Mouse (Mus musculus): ENCODE data around the gene Epsti1. TPM values are rescaled to one million over a fixed set of nuclear protein-coding genes. Genes with fewer than 3 reads are reported as not detected.
A peak's percentile ranks its signal among the peaks of the same experiment; 100 is the strongest.
"Not testable (repeated sequence)": the region's sequence is repeated elsewhere in the genome, so short reads cannot be mapped to it uniquely, and the experiment has no call there.

Epsti1 gene
- 0.19 TPM in 2 replicates for polyA plus RNA-seq (2016; fragmentation: Nextera tagmentation; extraction: Ambion mirVana)

DNA sequence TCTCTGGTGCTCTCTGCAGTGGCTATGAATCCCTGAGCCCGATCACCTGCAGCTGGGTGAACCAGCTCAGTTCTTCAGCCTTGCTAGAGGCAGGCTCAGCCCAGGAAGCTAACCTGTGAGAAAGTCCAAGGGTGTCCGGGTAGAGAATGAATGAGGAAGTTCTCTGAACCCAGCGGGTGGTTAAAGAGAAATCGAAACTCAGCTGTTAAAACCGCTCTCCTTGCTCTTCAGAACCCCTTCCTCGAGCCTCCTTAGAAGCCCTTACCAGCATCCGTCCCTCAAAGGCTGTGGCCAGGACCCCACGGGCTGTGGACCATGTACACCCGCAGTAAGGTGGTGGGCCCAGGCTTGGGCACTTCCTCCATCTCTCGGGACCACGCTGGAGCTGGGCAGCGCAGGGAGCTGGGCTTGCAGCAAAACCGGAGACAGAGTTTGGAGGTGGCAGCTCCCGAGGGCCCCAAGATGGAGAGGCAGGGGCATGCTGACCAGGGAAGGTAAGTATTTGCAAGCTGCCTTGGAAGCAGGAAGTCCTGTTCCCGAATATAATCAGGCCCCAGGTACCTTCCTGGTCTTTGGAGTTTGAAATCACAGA is at the start of gene Epsti1:
Epsti1 (plus strand) TSS at position 69 of the 592 bp plus-strand sequence.
- H3K4me2 ChIP-seq (replicated peaks) = no peak within 1 kb of the TSS
- no peaks in the 10 kb centered on the region for H3K36me3 ChIP-seq
- H3K9me3 ChIP-seq = no peaks in the 10 kb centered on the region
- WGBS = 62% methylated on average over 15 of the region's 15 CpGs
- ATAC-seq (ENCODE audit: insufficient number of reproducible peaks, insufficient read depth, low FRiP score, low TSS enrichment) = no peak
- H3K9ac ChIP-seq = no peak within 1 kb of the TSS
- no peaks in the 10 kb centered on the region for H3K4me1 ChIP-seq
- no peak within 1 kb of the TSS for H3K4me3 ChIP-seq
- H3K27ac ChIP-seq = no peak within 1 kb of the TSS
- H3K27me3 ChIP-seq = no peaks in the 10 kb centered on the region

DNA sequence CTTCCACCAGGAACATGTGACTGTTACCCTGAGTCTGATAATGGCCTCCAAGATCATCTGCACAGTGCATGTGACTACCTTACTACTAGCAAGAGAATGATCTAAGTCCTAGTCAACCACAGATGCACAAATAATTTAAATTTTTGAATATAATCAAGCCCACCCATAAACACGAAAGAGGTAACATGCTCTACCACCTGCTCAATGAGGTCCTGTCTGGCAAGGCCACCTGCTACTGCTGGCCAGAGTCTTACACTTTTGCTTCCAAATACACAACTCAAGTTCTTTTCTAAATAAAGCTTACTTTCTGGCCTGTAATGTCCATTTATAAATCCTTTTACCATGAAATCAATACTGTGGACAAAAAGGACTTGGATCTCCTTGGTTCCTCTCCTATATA is 44.1 kb upstream of the Epsti1 start:
- Histone ChIP-seq H3K9ac (no peak overlapping the region), H3K4me3 (no peak overlapping the region), H3K9me3 (no peaks in the 10 kb centered on the region), H3K27me3 (no peaks in the 10 kb centered on the region), H3K4me1 (no peaks in the 10 kb centered on the region), H3K36me3 (no peaks in the 10 kb centered on the region), H3K27ac (no peak overlapping the region), H3K4me2 (replicated peaks) (no peak overlapping the region)
- WGBS = 92% methylated on average over 1 of the region's 1 CpGs
- ATAC-seq (ENCODE audit: insufficient number of reproducible peaks, insufficient read depth, low FRiP score, low TSS enrichment) = no peak

- Histone ChIP-seq H3K4me1 (no peaks in the 10 kb centered on the region), H3K9me3 (no peaks in the 10 kb centered on the region), H3K27ac (no peak overlapping the region), H3K4me2 (replicated peaks) (no peak overlapping the region), H3K36me3 (no peaks in the 10 kb centered on the region), H3K9ac (no peak overlapping the region), H3K4me3 (no peak overlapping the region), H3K27me3 (no peaks in the 10 kb centered on the region)
- 62% methylated on average over 5 of the region's 5 CpGs for WGBS
- no peak for ATAC-seq (ENCODE audit: insufficient number of reproducible peaks, insufficient read depth, low FRiP score, low TSS enrichment)
Observed at GRCm38 (mm10) chr14:77860841-77861560, 43.0 kb upstream of the Epsti1 start.

DNA sequence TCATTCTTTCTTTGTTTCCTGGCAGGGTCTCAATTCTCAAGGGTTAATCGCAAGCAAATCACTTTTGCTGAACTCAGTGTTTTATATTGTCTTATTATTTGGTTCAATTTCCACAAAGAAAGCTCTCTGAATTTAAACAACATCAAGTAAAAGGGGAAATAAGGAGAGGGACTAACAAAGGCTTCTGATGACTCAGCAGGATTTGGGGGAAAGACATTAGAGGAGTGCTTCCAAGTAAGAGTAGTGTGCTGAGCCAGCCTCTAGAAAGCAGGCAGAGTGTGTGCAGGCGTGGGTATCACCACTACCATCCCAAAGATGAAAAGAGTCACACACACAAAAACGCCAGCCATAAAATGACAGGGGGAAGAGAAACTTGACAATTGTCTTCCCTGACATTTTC is 40.0 kb upstream of the Epsti1 start:
- H3K4me3 ChIP-seq = no peak overlapping the region
- WGBS = 81% methylated on average over 3 of the region's 3 CpGs
- no peak overlapping the region for H3K27ac ChIP-seq
- no peaks in the 10 kb centered on the region for H3K4me1 ChIP-seq
- no peaks in the 10 kb centered on the region for H3K27me3 ChIP-seq
- no peak overlapping the region for H3K4me2 ChIP-seq (replicated peaks)
- H3K9ac ChIP-seq = no peak overlapping the region
- no peak for ATAC-seq (ENCODE audit: insufficient number of reproducible peaks, insufficient read depth, low FRiP score, low TSS enrichment)
- H3K9me3 ChIP-seq = no peaks in the 10 kb centered on the region
- no peaks in the 10 kb centered on the region for H3K36me3 ChIP-seq

GRCm38 (mm10) chr14:77864510-77864909 is 39.5 kb upstream of the Epsti1 start:
- H3K9me3 ChIP-seq = no peaks in the 10 kb centered on the region
- 90% methylated on average over 6 of the region's 6 CpGs for WGBS
- H3K4me2 ChIP-seq (replicated peaks) = no peak overlapping the region
- no peak overlapping the region for H3K9ac ChIP-seq
- no peaks in the 10 kb centered on the region for H3K27me3 ChIP-seq
- no peak overlapping the region for H3K4me3 ChIP-seq
- no peaks in the 10 kb centered on the region for H3K4me1 ChIP-seq
- no peak overlapping the region for H3K27ac ChIP-seq
- H3K36me3 ChIP-seq = no peaks in the 10 kb centered on the region
- no peak for ATAC-seq (ENCODE audit: insufficient number of reproducible peaks, insufficient read depth, low FRiP score, low TSS enrichment)

DNA sequence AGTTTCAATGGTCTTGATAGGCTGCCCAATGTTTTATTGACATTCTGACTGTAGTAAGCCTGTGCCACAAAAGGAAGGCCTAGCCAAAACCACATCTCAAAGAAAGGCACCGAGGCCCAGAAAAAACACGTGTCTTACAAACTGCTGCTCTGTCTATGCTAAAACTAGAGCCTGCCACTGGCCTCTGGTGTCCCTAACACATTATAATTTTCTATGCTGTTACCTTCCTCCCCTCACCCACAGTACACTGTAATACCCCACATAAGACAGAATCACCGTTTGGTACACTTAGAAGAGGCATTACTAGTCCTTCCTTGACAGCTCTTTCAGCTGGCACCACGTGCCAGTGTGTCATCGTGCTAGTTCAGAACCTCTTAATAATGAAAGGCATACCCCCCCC is 36.4 kb upstream of the Epsti1 start:
- no peak overlapping the region for H3K27ac ChIP-seq
- ATAC-seq (ENCODE audit: insufficient number of reproducible peaks, insufficient read depth, low FRiP score, low TSS enrichment) = no peak
- no peak overlapping the region for H3K9ac ChIP-seq
- H3K4me2 ChIP-seq (replicated peaks) = no peak overlapping the region
- H3K27me3 ChIP-seq = no peaks in the 10 kb centered on the region
- no peak overlapping the region for H3K4me3 ChIP-seq
- no peaks in the 10 kb centered on the region for H3K36me3 ChIP-seq
- WGBS = 92% methylated on average over 5 of the region's 5 CpGs
- no peaks in the 10 kb centered on the region for H3K9me3 ChIP-seq
- no peaks in the 10 kb centered on the region for H3K4me1 ChIP-seq

DNA sequence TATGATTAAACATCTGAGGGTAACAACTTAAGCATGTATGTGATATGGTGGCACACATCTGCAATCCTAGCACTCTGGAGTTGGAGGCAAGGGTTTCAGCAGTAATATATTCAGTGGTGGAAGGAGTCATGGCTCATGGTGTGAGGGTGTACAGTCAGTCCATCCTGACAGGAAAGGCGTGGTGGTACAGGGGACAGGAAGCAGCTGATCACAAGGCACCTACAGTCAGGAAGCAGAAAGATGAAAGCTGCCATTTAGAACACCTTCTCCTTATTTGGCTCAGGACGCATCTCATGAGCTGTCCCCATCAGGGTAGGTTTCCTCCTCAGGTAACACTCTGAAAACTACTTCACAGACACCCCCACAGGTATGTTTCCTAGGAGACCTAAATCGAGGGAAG is 33.1 kb upstream of the Epsti1 start:
- Histone ChIP-seq H3K9me3 (no peaks in the 10 kb centered on the region), H3K27ac (no peak overlapping the region), H3K4me3 (no peak overlapping the region), H3K9ac (no peak overlapping the region), H3K4me1 (no peaks in the 10 kb centered on the region), H3K4me2 (replicated peaks) (no peak overlapping the region), H3K36me3 (no peaks in the 10 kb centered on the region), H3K27me3 (no peaks in the 10 kb centered on the region)
- no peak for ATAC-seq (ENCODE audit: insufficient number of reproducible peaks, insufficient read depth, low FRiP score, low TSS enrichment)
- WGBS = 86% methylated on average over 3 of the region's 3 CpGs

DNA sequence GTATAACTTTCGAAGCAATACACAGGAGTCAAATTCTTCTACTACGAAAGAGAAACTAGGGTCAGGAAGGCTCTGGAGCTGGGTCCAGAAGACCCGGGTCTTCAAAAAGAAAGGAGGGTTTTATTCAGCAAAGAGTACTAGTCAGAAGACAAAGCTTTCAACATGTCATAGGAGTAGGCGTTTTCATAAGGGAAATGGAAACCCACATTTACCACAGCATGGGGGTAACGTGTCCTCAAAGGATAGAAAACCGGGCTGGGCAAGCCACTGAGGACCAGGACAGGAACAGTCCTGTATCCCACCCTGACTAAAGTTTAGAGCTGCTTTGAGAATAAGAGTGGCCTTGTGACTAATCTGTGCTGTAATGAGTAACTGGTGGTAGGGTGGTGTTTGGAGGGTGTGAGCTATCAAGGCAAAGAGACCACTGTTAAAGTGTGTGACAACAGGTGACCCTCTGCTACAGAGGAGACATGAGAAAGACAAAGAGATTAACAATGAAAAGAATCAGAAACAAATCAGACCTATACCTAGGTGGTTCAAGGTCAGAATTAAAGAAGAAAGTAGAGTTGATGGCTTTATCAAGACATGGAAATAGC is 32.6 kb upstream of the Epsti1 start:
- Histone ChIP-seq H3K4me3 (no peak overlapping the region), H3K9me3 (no peaks in the 10 kb centered on the region), H3K27me3 (no peaks in the 10 kb centered on the region), H3K4me1 (no peaks in the 10 kb centered on the region), H3K36me3 (no peaks in the 10 kb centered on the region), H3K9ac (no peak overlapping the region), H3K4me2 (replicated peaks) (no peak overlapping the region), H3K27ac (no peak overlapping the region)
- 88% methylated on average over 6 of the region's 6 CpGs for WGBS
- ATAC-seq (ENCODE audit: insufficient number of reproducible peaks, insufficient read depth, low FRiP score, low TSS enrichment) = no peak

DNA sequence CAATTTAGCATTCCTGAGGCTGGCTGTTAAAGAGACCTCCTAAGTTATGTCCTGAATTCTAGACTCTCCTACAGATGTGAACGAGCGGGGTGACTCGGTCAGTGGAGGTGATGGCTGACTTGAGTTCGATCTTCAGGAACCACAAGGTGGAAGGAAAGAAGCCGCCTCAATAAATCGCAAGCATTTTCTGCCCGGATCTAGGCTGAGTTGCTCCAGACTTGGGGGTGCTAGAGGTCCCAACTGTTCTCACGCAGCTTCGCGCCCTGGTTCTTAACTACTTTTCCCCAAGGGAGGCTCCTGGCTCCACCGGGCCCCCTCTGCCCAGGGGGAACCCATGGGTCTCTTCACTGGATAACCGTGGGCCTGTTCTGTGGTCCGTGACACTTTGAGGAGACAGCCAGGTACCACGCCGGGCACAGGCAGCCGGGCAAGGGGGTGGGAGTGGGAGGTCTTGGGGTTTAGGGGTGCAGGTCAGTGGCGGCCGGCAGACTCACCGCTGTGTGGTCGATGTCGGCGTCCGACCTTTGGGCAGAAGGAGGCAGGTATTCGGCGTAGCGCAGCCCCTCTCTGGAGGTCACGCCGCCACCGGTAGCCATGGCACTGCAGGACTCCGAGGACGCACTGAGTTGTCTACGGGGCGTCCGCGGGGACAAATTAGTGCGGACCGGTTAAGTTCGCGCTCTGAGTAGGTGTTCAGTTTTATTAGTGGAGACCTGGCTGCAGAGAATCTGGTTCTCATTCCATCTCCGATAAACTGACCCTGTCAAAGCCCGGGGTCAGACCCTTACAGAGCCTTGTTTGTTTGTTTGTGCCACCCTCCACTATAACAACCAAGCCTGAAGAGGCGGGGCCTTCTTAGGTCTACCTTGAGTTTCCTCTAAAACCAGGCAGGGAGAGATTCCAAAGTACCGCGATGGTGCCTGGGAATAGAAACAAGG is 29.5 kb upstream of the Epsti1 start, which contains the start of gene Dnajc15:
Dnajc15 (minus strand) TSS at position 822 of the 938 bp plus-strand sequence.
- H3K9ac ChIP-seq = peak within 1 kb of the TSS; percentile 84
- no peaks in the 10 kb centered on the region for H3K9me3 ChIP-seq
- WGBS = 1% methylated on average over 44 of the region's 44 CpGs
- H3K4me2 ChIP-seq (replicated peaks) = peak within 1 kb of the TSS; percentile 69
- peak within 1 kb of the TSS; percentile 96 for H3K4me3 ChIP-seq
- H3K27ac ChIP-seq = no peak within 1 kb of the TSS
- H3K4me1 ChIP-seq = no peaks in the 10 kb centered on the region
- H3K36me3 ChIP-seq = no peaks in the 10 kb centered on the region
- ATAC-seq (ENCODE audit: insufficient number of reproducible peaks, insufficient read depth, low FRiP score, low TSS enrichment) = peak; percentile 69; the same call in 1 of the 2 replicates
- no peaks in the 10 kb centered on the region for H3K27me3 ChIP-seq

DNA sequence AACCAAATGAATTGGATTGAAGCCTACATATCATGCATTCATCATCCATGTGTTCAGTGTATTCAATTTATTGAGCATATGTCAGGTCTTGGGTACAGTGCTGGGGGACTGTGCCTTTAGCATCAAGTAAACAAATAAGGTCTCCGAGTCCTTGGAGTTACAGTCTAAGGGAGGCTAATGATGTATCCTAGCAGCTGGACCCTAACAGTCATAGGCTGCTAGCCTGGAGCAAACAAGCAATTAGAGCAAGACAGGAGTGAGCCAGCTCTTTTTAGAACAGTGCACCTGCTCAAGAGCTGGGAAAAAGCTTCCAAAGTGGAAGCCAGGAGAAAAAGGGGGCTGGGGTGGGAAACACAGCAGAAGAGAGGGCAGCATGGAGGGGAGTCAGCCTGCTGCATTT is 27.8 kb upstream of the Epsti1 start:
- Histone ChIP-seq H3K4me2 (replicated peaks) (no peak overlapping the region), H3K9ac (no peak overlapping the region), H3K4me1 (no peaks in the 10 kb centered on the region), H3K36me3 (no peaks in the 10 kb centered on the region), H3K27ac (no peak overlapping the region), H3K9me3 (no peaks in the 10 kb centered on the region), H3K4me3 (no peak overlapping the region), H3K27me3 (no peaks in the 10 kb centered on the region)
- no peak for ATAC-seq (ENCODE audit: insufficient number of reproducible peaks, insufficient read depth, low FRiP score, low TSS enrichment)
- 79% methylated on average over 1 of the region's 1 CpGs for whole genome bisulfite sequencing

GRCm38 (mm10) chr14:77877876-77878275 is 26.2 kb upstream of the Epsti1 start:
- not testable (repeated sequence) for H3K4me1 ChIP-seq; H3K4me2 ChIP-seq (replicated peaks); H3K36me3 ChIP-seq; H3K9ac ChIP-seq; H3K9me3 ChIP-seq; H3K4me3 ChIP-seq; H3K27me3 ChIP-seq; H3K27ac ChIP-seq; ATAC-seq (ENCODE audit: insufficient number of reproducible peaks, insufficient read depth, low FRiP score, low TSS enrichment)
- 89% methylated on average over 1 of the region's 2 CpGs for WGBS
